Mouse (Mus musculus) thymus, adult 2 months (tissue): Measurements from ENCODE around the gene Gjd3.

Source experiments
- CTCF ChIP-seq: fragments of 200-500 bp; IDR thresholded peaks from 2 replicates; pipeline ENCODE4 v1.5.1; 2012; ENCODE audit warnings: mild to moderate bottlenecking, control low read depth, low read length, moderate library complexity, borderline replicate concordance; ENCODE audit not compliant: control insufficient read depth, poor library complexity, insufficient read depth; ENCODE audit errors: extremely low read depth
- POLR2A ChIP-seq: fragments of 200-500 bp; IDR thresholded peaks from 2 replicates; pipeline ENCODE4 v1.6.1; 2012; ENCODE audit warnings: mild to moderate bottlenecking, low read length, control low read depth, moderate library complexity; ENCODE audit not compliant: control insufficient read depth, poor library complexity, insufficient read depth; ENCODE audit errors: extremely low read depth

- TF ChIP-seq POLR2A (no peak), CTCF (no peak)
Measured at GRCm38 (mm10) chr11:98999243-98999642, 16.4 kb upstream of the Gjd3 start.
